Mouse (Mus musculus): ENCODE results near the gene Cebpb. TPM values are rescaled to one million over a fixed set of nuclear protein-coding genes. Genes with fewer than 3 reads are reported as not detected.

Cebpb gene
- polyA plus RNA-seq, 1 experiment from 2014 or later, result 77.4 TPM

DNA sequence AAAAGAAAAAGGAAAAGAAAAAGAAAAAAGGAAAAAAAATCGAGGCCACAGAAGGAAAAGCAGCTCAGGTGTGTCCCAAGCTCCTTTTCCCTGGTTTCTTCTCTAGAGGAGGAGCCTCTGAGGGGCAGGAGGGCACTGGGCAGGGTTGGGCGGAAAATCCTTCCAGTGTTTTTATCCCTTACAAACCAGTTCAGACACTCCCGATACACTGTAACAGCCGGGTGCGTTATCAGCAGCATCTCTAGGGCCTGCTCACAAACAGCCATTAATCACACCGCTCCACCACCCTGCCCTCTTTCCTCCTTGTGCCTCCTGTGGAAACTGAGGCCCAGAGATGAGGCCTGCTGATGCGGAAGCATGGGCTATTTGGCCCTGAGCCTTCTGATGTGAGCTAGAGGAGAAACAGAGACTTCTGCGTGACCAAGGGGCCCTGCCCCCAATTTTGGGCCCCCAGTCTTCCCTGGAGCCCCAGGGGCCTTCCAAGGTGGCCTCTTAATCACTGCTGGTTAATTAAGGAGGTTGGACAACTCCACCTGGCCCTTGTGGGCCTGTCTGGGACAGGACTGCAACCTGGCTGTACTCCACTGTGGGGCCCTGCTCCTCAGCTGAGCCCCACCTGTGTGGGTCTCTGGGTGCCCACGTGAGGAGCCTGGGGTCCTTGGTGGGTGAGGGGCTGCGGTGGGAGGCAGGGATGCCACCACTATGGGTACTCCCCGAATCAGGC lies 32.6 kb downstream of the Cebpb start:
- no peaks in the 10 kb centered on the region for H3K27me3 ChIP-seq (ENCODE audit: insufficient read depth, low read length)
- H3K27ac ChIP-seq (ENCODE audit: low read depth), result no peak overlapping the region
- H3K4me3 ChIP-seq (ENCODE audit: low read depth, low read length), result no peak overlapping the region
- no peaks in the 10 kb centered on the region for H3K36me3 ChIP-seq (ENCODE audit: insufficient read depth)
- no peak overlapping the region for H3K9ac ChIP-seq
- H3K4me2 ChIP-seq, result no peak overlapping the region
- no peaks in the 10 kb centered on the region for H3K4me1 ChIP-seq (ENCODE audit: insufficient read depth)
- 62% methylated on average over 11 of the region's 11 CpGs for WGBS
- no peak for DNase-seq
- no peaks in the 10 kb centered on the region for H3K9me3 ChIP-seq (ENCODE audit: low read depth, low read length)
- no peak for TF ChIP-seq CTCF (IDR thresholded peaks at IDR 0.05; ENCODE audit: low read depth)
- no peak for ATAC-seq (ENCODE audit: insufficient read depth)

DNA sequence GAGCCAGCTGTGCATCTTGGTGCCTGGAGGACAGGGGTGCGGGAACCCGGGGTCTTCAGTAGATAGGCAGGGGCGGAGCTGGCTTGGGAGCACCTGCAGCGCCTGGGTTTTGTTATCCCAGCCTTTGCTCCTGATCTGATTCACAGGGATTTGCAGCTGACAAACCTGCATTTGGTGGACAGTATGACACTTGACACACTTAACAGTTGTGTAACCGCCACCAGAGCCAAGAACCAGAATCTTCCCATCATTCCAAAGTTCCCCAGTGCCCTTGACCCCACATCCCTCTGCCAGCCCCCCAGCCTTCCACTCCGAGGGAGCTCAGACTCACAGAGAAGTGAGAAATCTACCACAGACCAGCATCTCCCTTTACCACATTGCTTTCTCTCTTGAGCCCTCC lies 33.8 kb downstream of the Cebpb start:
- Histone ChIP-seq H3K4me2 (no peak overlapping the region), H3K4me3 (ENCODE audit: low read depth, low read length) (no peak overlapping the region), H3K9ac (no peak overlapping the region), H3K9me3 (ENCODE audit: low read depth, low read length) (no peaks in the 10 kb centered on the region), H3K36me3 (ENCODE audit: insufficient read depth) (no peaks in the 10 kb centered on the region), H3K27me3 (ENCODE audit: insufficient read depth, low read length) (no peaks in the 10 kb centered on the region), H3K27ac (ENCODE audit: low read depth) (no peak overlapping the region), H3K4me1 (ENCODE audit: insufficient read depth) (peaks cover 4% of the 10 kb centered on the region; the same call in 1 of the 2 replicates)
- no peak for ATAC-seq (ENCODE audit: insufficient read depth)
- no peak for DNase-seq
- TF ChIP-seq CTCF (IDR thresholded peaks at IDR 0.05; ENCODE audit: low read depth), result no peak
- 61% methylated on average over 6 of the region's 6 CpGs for WGBS

DNA sequence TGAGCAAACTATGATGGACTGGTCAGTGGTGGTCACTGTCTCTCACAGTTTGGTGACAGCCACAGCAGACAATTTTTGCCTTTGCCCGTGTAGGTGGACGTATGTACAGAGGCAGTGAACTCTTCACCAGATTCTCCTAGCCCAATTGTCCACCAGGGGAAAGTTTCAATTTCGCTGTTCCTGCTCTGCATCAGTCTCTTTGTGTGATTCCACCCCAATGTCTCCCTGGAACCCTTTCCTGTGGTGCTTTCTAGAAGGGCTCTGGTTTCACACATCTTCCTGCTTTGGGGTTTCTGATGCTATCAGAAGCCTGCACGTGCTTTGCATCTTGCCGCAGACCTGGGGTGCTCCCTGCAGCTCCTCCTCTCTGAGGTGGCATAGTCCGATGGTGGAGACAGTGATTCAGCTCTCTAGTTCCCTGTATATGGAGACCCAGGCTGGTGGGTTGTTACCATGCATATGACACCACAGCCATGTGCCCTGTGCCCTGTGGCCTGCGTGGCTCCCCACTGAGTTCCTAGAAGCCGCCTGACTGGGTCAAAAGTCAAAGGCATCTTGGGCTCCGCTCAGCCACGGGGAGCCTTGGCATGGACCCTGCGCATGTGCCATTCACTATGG lies 35.0 kb downstream of the Cebpb start:
- no peak overlapping the region for H3K9ac ChIP-seq
- H3K4me2 ChIP-seq, result no peak overlapping the region
- H3K4me3 ChIP-seq (ENCODE audit: low read depth, low read length), result no peak overlapping the region
- H3K27me3 ChIP-seq (ENCODE audit: insufficient read depth, low read length), result no peaks in the 10 kb centered on the region
- H3K27ac ChIP-seq (ENCODE audit: low read depth), result no peak overlapping the region
- H3K4me1 ChIP-seq (ENCODE audit: insufficient read depth), result peaks cover 4% of the 10 kb centered on the region; the same call in 1 of the 2 replicates
- H3K36me3 ChIP-seq (ENCODE audit: insufficient read depth), result no peaks in the 10 kb centered on the region
- H3K9me3 ChIP-seq (ENCODE audit: low read depth, low read length), result no peaks in the 10 kb centered on the region
- DNase-seq (no peak), ATAC-seq (ENCODE audit: insufficient read depth) (no peak)
- WGBS, result 77% methylated on average over 11 of the region's 11 CpGs
- no peak for TF ChIP-seq CTCF (IDR thresholded peaks at IDR 0.05; ENCODE audit: low read depth)

- Histone ChIP-seq H3K4me1 (ENCODE audit: insufficient read depth) (peaks cover 4% of the 10 kb centered on the region; the same call in 1 of the 2 replicates), H3K27me3 (ENCODE audit: insufficient read depth, low read length) (no peaks in the 10 kb centered on the region), H3K4me2 (no peak overlapping the region), H3K9ac (no peak overlapping the region), H3K4me3 (ENCODE audit: low read depth, low read length) (no peak overlapping the region), H3K36me3 (ENCODE audit: insufficient read depth) (no peaks in the 10 kb centered on the region), H3K27ac (ENCODE audit: low read depth) (no peak overlapping the region), H3K9me3 (ENCODE audit: low read depth, low read length) (no peaks in the 10 kb centered on the region)
- TF ChIP-seq CTCF (IDR thresholded peaks at IDR 0.05; ENCODE audit: low read depth), result no peak
- DNase-seq (no peak), ATAC-seq (ENCODE audit: insufficient read depth) (no peak)
- WGBS, result 86% methylated on average over 10 of the region's 10 CpGs
These were observed 37.2 kb downstream of the Cebpb start for GRCm38 (mm10) chr2:167725879-167726278.

- 46% methylated on average over 13 of the region's 13 CpGs for whole genome bisulfite sequencing
- peak; percentile 78 for DNase-seq
- Histone ChIP-seq H3K27me3 (ENCODE audit: insufficient read depth, low read length) (no peaks in the 10 kb centered on the region), H3K27ac (ENCODE audit: low read depth) (peak overlapping the region; percentile 16; the same call in 1 of the 2 replicates), H3K36me3 (ENCODE audit: insufficient read depth) (no peaks in the 10 kb centered on the region), H3K4me3 (ENCODE audit: low read depth, low read length) (no peak overlapping the region), H3K9me3 (ENCODE audit: low read depth, low read length) (no peaks in the 10 kb centered on the region), H3K4me1 (ENCODE audit: insufficient read depth) (peaks cover 4% of the 10 kb centered on the region; the same call in 1 of the 2 replicates), H3K4me2 (no peak overlapping the region), H3K9ac (peak overlapping the region; percentile 39; the same call in 1 of the 2 replicates)
- ATAC-seq (ENCODE audit: insufficient read depth), result peak; percentile 76
- TF ChIP-seq CTCF (IDR thresholded peaks at IDR 0.05; ENCODE audit: low read depth), result no peak
These were observed 38.4 kb downstream of the Cebpb start for GRCm38 (mm10) chr2:167727161-167727560.

- Histone ChIP-seq H3K27ac (ENCODE audit: low read depth) (no peak overlapping the region), H3K9ac (no peak overlapping the region), H3K9me3 (ENCODE audit: low read depth, low read length) (no peaks in the 10 kb centered on the region), H3K27me3 (ENCODE audit: insufficient read depth, low read length) (no peaks in the 10 kb centered on the region), H3K4me3 (ENCODE audit: low read depth, low read length) (no peak overlapping the region), H3K36me3 (ENCODE audit: insufficient read depth) (no peaks in the 10 kb centered on the region), H3K4me2 (no peak overlapping the region), H3K4me1 (ENCODE audit: insufficient read depth) (peaks cover 4% of the 10 kb centered on the region)
- WGBS, result 56% methylated on average over 7 of the region's 7 CpGs
- no peak for TF ChIP-seq CTCF (IDR thresholded peaks at IDR 0.05; ENCODE audit: low read depth)
- ATAC-seq (ENCODE audit: insufficient read depth) (no peak), DNase-seq (no peak)
These were observed 41.3 kb downstream of the Cebpb start for GRCm38 (mm10) chr2:167730036-167730435.

- 56% methylated on average over 13 of the region's 13 CpGs for WGBS
- Histone ChIP-seq H3K36me3 (ENCODE audit: insufficient read depth) (no peaks in the 10 kb centered on the region), H3K4me3 (ENCODE audit: low read depth, low read length) (no peak overlapping the region), H3K9ac (no peak overlapping the region), H3K4me1 (ENCODE audit: insufficient read depth) (peaks cover 4% of the 10 kb centered on the region), H3K27ac (ENCODE audit: low read depth) (no peak overlapping the region), H3K27me3 (ENCODE audit: insufficient read depth, low read length) (no peaks in the 10 kb centered on the region), H3K9me3 (ENCODE audit: low read depth, low read length) (no peaks in the 10 kb centered on the region), H3K4me2 (no peak overlapping the region)
- ATAC-seq (ENCODE audit: insufficient read depth), result no peak
- no peak for TF ChIP-seq CTCF (IDR thresholded peaks at IDR 0.05; ENCODE audit: low read depth)
- no peak for DNase-seq
These were observed 42.4 kb downstream of the Cebpb start for GRCm38 (mm10) chr2:167731149-167731548.
